20 mouse cellular contexts compared by ENCODE assay signal in genomic region chr5:121106913-121107312, GRCm38 (mm10).
DNase-seq lines count a peak whose midpoint lies in the region; ATAC-seq and TF ChIP-seq lines count a peak whose summit lies in the region.
"Had no signal": no experiment of that assay in that cellular context is flagged by ENCODE, and none has a peak within 500 bp of the region (broad histone marks: within the 10 kb centered on the region; RNA-seq: fewer than 3 reads in every experiment).

No protein-coding gene starts in this region.

- no peak overlapping the region for H3K9ac ChIP-seq in liver, adult 2 months (ENCODE audit: low read depth, low read length)
- H3K9ac ChIP-seq in liver, postnatal 0 days (replicated peaks): no peak overlapping the region
- H3K9ac ChIP-seq in CH12.LX (ENCODE audit: insufficient read depth, low read depth): no peak overlapping the region
- H3K9ac ChIP-seq: forebrain, embryonic 13.5 days; heart, embryonic 13.5 days; liver, embryonic 14.5 days had no signal

- no peaks in the 10 kb centered on the region for H3K36me3 ChIP-seq in liver, adult 2 months (ENCODE audit: control insufficient read depth, insufficient read depth, low read length)
- no peaks in the 10 kb centered on the region for H3K36me3 ChIP-seq in liver, postnatal 0 days (replicated peaks; ENCODE audit: insufficient read depth, low read length)
- H3K36me3 ChIP-seq in CH12.LX (replicated peaks in 1 of 2; ENCODE audit: control insufficient read depth in 1 of 2, insufficient read depth in 1 of 2, low read length in 1 of 2): no peaks in the 10 kb centered on the region
- H3K36me3 ChIP-seq in thymus, adult 2 months (ENCODE audit: control insufficient read depth, insufficient read depth, low read length): no peaks in the 10 kb centered on the region
- H3K36me3 ChIP-seq: G1E; heart, embryonic 13.5 days; hindbrain, embryonic 10.5 days had no signal

- H3K79me2 ChIP-seq in liver, adult 2 months (ENCODE audit: control insufficient read depth, insufficient read depth, low read length): no peaks in the 10 kb centered on the region
- H3K79me2 ChIP-seq in CH12.LX (replicated peaks; ENCODE audit: control insufficient read depth, extremely low read depth, insufficient read depth, poor library complexity, severe bottlenecking): no peaks in the 10 kb centered on the region

- TF ChIP-seq RAD21 in CH12.LX (IDR thresholded peaks at IDR 0.05; ENCODE audit: low read depth, low read length): peak; percentile 25

- TF ChIP-seq EP300 in liver, postnatal 0 days (IDR thresholded peaks at IDR 0.05; ENCODE audit: low read depth): no peak
- TF ChIP-seq EP300 in CH12.LX (IDR thresholded peaks at IDR 0.05; ENCODE audit: low read length): peak; percentile 96

- in situ Hi-C loops in CH12.LX (cut with MboI; ENCODE audit: low pct_ligation_motif_present, low pct_unique_long_range_greater_than_20kb, low sequenced_read_pairs): no loop called here

- WGBS in liver, adult 2 months: 69% methylated on average over 3 of the region's 3 CpGs
- 44% methylated on average over 3 of the region's 3 CpGs for WGBS in liver, postnatal 0 days (ENCODE audit: insufficient replicate concordance)
- 9% methylated on average over 3 of the region's 3 CpGs for WGBS in thymus, adult 2 months
- WGBS in cerebellum, adult 2 months: 80% methylated on average over 3 of the region's 3 CpGs

- no peaks in the 10 kb centered on the region for H3K4me1 ChIP-seq in liver, adult 2 months (ENCODE audit: control insufficient read depth, insufficient read depth, low read length)
- H3K4me1 ChIP-seq in liver, postnatal 0 days (ENCODE audit: insufficient read depth): no peaks in the 10 kb centered on the region
- peaks cover 13 to 47% of the 10 kb centered on the region in 2 experiments for H3K4me1 ChIP-seq in CH12.LX (ENCODE audit: control insufficient read depth in 1 of 2, insufficient read depth in 2 of 2)
- H3K4me1 ChIP-seq in thymus, adult 2 months (replicated peaks; ENCODE audit: control insufficient read depth, insufficient read depth, low read length): peaks cover 35% of the 10 kb centered on the region
- peaks cover 8% of the 10 kb centered on the region for H3K4me1 ChIP-seq in cerebellum, adult 2 months (ENCODE audit: control insufficient read depth, insufficient read depth, low read length)
- H3K4me1 ChIP-seq: forebrain, embryonic 13.5 days; heart, embryonic 13.5 days; hindbrain, embryonic 10.5 days had no signal

- H3K9me3 ChIP-seq in liver, postnatal 0 days (ENCODE audit: low read length): no peaks in the 10 kb centered on the region
- no peaks in the 10 kb centered on the region for H3K9me3 ChIP-seq in CH12.LX (replicated peaks; ENCODE audit: low read length)
- H3K9me3 ChIP-seq: forebrain, embryonic 13.5 days; G1E; heart, embryonic 13.5 days; hindbrain, embryonic 10.5 days had no signal

- H3K27me3 ChIP-seq in liver, adult 2 months (ENCODE audit: control insufficient read depth, insufficient read depth, low read length): no peaks in the 10 kb centered on the region
- no peaks in the 10 kb centered on the region for H3K27me3 ChIP-seq in liver, postnatal 0 days (ENCODE audit: insufficient read depth, low read length)
- no peaks in the 10 kb centered on the region for H3K27me3 ChIP-seq in CH12.LX (replicated peaks)
- no peaks in the 10 kb centered on the region for H3K27me3 ChIP-seq in thymus, adult 2 months (ENCODE audit: control insufficient read depth, insufficient read depth, low read length)
- no peaks in the 10 kb centered on the region for H3K27me3 ChIP-seq in cerebellum, adult 2 months (ENCODE audit: control insufficient read depth, insufficient read depth, low read length)
- H3K27me3 ChIP-seq: forebrain, embryonic 13.5 days; heart, embryonic 13.5 days had no signal

- H3K27ac ChIP-seq in liver, adult 2 months (replicated peaks; ENCODE audit: insufficient read depth, low read depth, low read length): no peak overlapping the region
- no peak overlapping the region for H3K27ac ChIP-seq in liver, postnatal 0 days (ENCODE audit: low read depth)
- H3K27ac ChIP-seq in CH12.LX (ENCODE audit: insufficient read depth, low read depth): peak overlapping the region; percentile 46; the same call in 1 of the 2 replicates
- H3K27ac ChIP-seq in thymus, adult 2 months (ENCODE audit: control insufficient read depth, insufficient read depth, low read length): peak overlapping the region; percentile 19; the same call in 1 of the 2 replicates
- H3K27ac ChIP-seq in cerebellum, adult 2 months (ENCODE audit: insufficient read depth, low read length): no peak overlapping the region
- H3K27ac ChIP-seq: forebrain, embryonic 13.5 days; heart, embryonic 13.5 days; hindbrain, embryonic 10.5 days; liver, embryonic 14.5 days; macrophage had no signal

- no peak for TF ChIP-seq POLR2A in liver, adult 2 months (IDR thresholded peaks at IDR 0.05; ENCODE audit: extremely low read depth, insufficient read depth, low read length)
- no peak for TF ChIP-seq POLR2A in CH12.LX (IDR thresholded peaks at IDR 0.05; ENCODE audit: low read depth, low read length)
- no peak for TF ChIP-seq POLR2A in thymus, adult 2 months (IDR thresholded peaks at IDR 0.05; ENCODE audit: control insufficient read depth, extremely low read depth, insufficient read depth, low read length, poor library complexity)
- TF ChIP-seq POLR2A in cerebellum, adult 2 months (IDR thresholded peaks at IDR 0.05; ENCODE audit: borderline replicate concordance, insufficient read depth, low read length): no peak

- H3K4me3 ChIP-seq in liver, adult 2 months (ENCODE audit: insufficient read depth, low read depth, low read length): no peak overlapping the region
- H3K4me3 ChIP-seq in liver, postnatal 0 days (ENCODE audit: low read depth, low read length): no peak overlapping the region
- no peak overlapping the region for H3K4me3 ChIP-seq in CH12.LX (replicated peaks in 1 of 3; ENCODE audit: low read depth in 2 of 3, low read length in 2 of 3, poor library complexity in 1 of 3)
- no peak overlapping the region for H3K4me3 ChIP-seq in thymus, adult 2 months (ENCODE audit: control insufficient read depth, insufficient read depth, low read length)
- no peak overlapping the region for H3K4me3 ChIP-seq in cerebellum, adult 2 months (replicated peaks; ENCODE audit: insufficient read depth, low read depth, low read length)
- H3K4me3 ChIP-seq: forebrain, embryonic 13.5 days; heart, embryonic 13.5 days; hindbrain, embryonic 10.5 days had no signal

- H3K4me2 ChIP-seq in liver, postnatal 0 days (ENCODE audit: low read depth, low read length): no peak overlapping the region
- peak overlapping the region; percentile 48 for H3K4me2 ChIP-seq in CH12.LX (ENCODE audit: insufficient read depth, low read depth, poor library complexity, severe bottlenecking)
- H3K4me2 ChIP-seq: forebrain, embryonic 13.5 days; heart, embryonic 13.5 days had no signal

- DNase-seq in liver, adult 2 months (ENCODE audit: extremely low read depth, low read depth, low spot score): peak; percentile 13
- DNase-seq in liver, postnatal 0 days: no peak
- DNase-seq in CH12.LX (ENCODE audit: extremely low read depth) (peak; percentile 95), adipocyte (ENCODE audit: low spot score) (no peak)
- peak; percentile 24 for DNase-seq in thymus, adult 2 months
- no peak for DNase-seq in yolk sac, embryonic 10.5 days (ENCODE audit: low spot score)
- DNase-seq in cerebellum, adult 2 months: no peak
- DNase-seq: adrenal gland, postnatal 14 days; cerebellum, adult 9-10 months; embryo, embryonic 11 days; kidney, postnatal 10 days; retina, postnatal 1 day had no signal

- dilution Hi-C loops in CH12.LX (cut with MboI; ENCODE audit: extremely low pct_ligation_motif_present, extremely low pct_unique_long_range_greater_than_20kb, low sequenced_read_pairs): no loop called here

- ATAC-seq in liver, postnatal 0 days: no peak
- peak; percentile 85 for ATAC-seq in monocyte, adult 5-6 weeks (replicated peaks; ENCODE audit: insufficient number of reproducible peaks, low FRiP score, low TSS enrichment, poor library complexity, severe bottlenecking)
- ATAC-seq: forebrain, embryonic 13.5 days; midbrain, embryonic 16.5 days had no signal

- TF ChIP-seq CTCF in liver, adult 2 months (IDR thresholded peaks at IDR 0.05; ENCODE audit: low read depth, low read length): no peak
- no peak for TF ChIP-seq CTCF in liver, postnatal 0 days (IDR thresholded peaks at IDR 0.05; ENCODE audit: low read depth)
- no peak for TF ChIP-seq CTCF in CH12.LX (conservative IDR thresholded peaks at IDR 0.05 in 1 of 2, IDR thresholded peaks at IDR 0.05 in 1 of 2; ENCODE audit: low read depth in 2 of 2, low read length in 2 of 2)
- TF ChIP-seq CTCF in thymus, adult 2 months (IDR thresholded peaks at IDR 0.05; ENCODE audit: borderline replicate concordance, control insufficient read depth, extremely low read depth, insufficient read depth, low read length, poor library complexity): no peak
- no peak for TF ChIP-seq CTCF in cerebellum, adult 2 months (IDR thresholded peaks at IDR 0.05; ENCODE audit: borderline replicate concordance, insufficient read depth, low read depth, low read length)

TF ChIP-seq in CH12.LX, 34 proteins besides CTCF, POLR2A, EP300 and RAD21 (continues in another document):
- TF ChIP-seq TBP (conservative IDR thresholded peaks at IDR 0.05; ENCODE audit: low read depth, low read length) (no peak; the same call in 1 of the 2 replicates), IRF4 (IDR thresholded peaks at IDR 0.05; ENCODE audit: low read depth, low read length) (peak; percentile 78), MAFK (IDR thresholded peaks at IDR 0.05; ENCODE audit: insufficient replicate concordance, low read length) (peak; percentile 85), BHLHE40 (IDR thresholded peaks at IDR 0.05; ENCODE audit: low read depth, low read length) (peak; percentile 95), HCFC1 (IDR thresholded peaks at IDR 0.05; ENCODE audit: low read depth, low read length) (peak; percentile 38), ZNF384 (IDR thresholded peaks at IDR 0.05; ENCODE audit: low read depth, low read length) (no peak), NELFE (IDR thresholded peaks at IDR 0.05; ENCODE audit: low read depth, low read length) (no peak), JUN (IDR thresholded peaks at IDR 0.05; ENCODE audit: insufficient read depth, low read depth, low read length) (peak; percentile 52; the same call in 1 of the 2 replicates), POLR2AphosphoS2 (IDR thresholded peaks at IDR 0.05; ENCODE audit: low read depth, low read length) (no peak), ETS1 (conservative IDR thresholded peaks at IDR 0.05; ENCODE audit: low read depth, low read length) (peak; percentile 89), ELF1 (IDR thresholded peaks at IDR 0.05; ENCODE audit: low read depth, low read length) (peak; percentile 67), SIN3A (IDR thresholded peaks at IDR 0.05; ENCODE audit: low read length) (peak; percentile 89; the same call in 1 of the 2 replicates), CHD1 (IDR thresholded peaks at IDR 0.05; ENCODE audit: low read depth, low read length) (no peak), MYC (IDR thresholded peaks at IDR 0.05; ENCODE audit: low read depth, low read length) (peak; percentile 98), JUND (conservative IDR thresholded peaks at IDR 0.05; ENCODE audit: low read depth, low read length) (peak; percentile 73), SMC3 (IDR thresholded peaks at IDR 0.05; ENCODE audit: low read depth, low read length) (peak; percentile 15)

Comparison
In these comparisons a context has a peak if more than half of its experiments do, and no peak if none do; other contexts are left out.
1. DNase-seq: peak in liver, adult 2 months (single experiment), CH12.LX (single experiment) and thymus, adult 2 months (single experiment); none in liver, postnatal 0 days (single experiment), yolk sac, embryonic 10.5 days (single experiment), cerebellum, adult 2 months (0 of 2) and adipocyte (single experiment).
2. H3K27ac ChIP-seq: peak in CH12.LX (single experiment) and thymus, adult 2 months (single experiment); none in liver, adult 2 months (single experiment), liver, postnatal 0 days (single experiment) and cerebellum, adult 2 months (single experiment).